Mouse (Mus musculus) retina, embryonic 14.5 days (tissue): Measurements from ENCODE around the gene Gm21149.
A peak's percentile ranks its signal among the peaks of the same experiment; 100 is the strongest.
"Not testable (repeated sequence)": the region's sequence is repeated elsewhere in the genome, so short reads cannot be mapped to it uniquely, and the experiment has no call there.

Source experiments
- DNase-seq: peaks from one replicate; pipeline ENCODE4 v3.0.0-alpha.2; 2015; ENCODE audit warnings: low spot score

Gm21149 gene

GRCm38 (mm10) chr5:15476423-15476822 lies at the start of gene Gm21149:
Gene Gm21149 (minus strand): TSS chr5:15476523.
- DNase-seq = not testable (repeated sequence)

- not testable (repeated sequence) for DNase-seq
These were observed 46.1 kb upstream of the Gm21149 start for GRCm38 (mm10) chr5:15522470-15522869.

- not testable (repeated sequence) for DNase-seq
These were observed 45.7 kb upstream of the Gm21149 start for GRCm38 (mm10) chr5:15522028-15522427.

GRCm38 (mm10) chr5:15520418-15520817 lies 44.1 kb upstream of the Gm21149 start:
- peak; percentile 47 for DNase-seq

- not testable (repeated sequence) for DNase-seq
These were observed 40.8 kb upstream of the Gm21149 start for GRCm38 (mm10) chr5:15517150-15517549.

- DNase-seq = not testable (repeated sequence)
These were observed 35.9 kb upstream of the Gm21149 start for GRCm38 (mm10) chr5:15512236-15512635.

GRCm38 (mm10) chr5:15509911-15510310 lies 33.6 kb upstream of the Gm21149 start:
- not testable (repeated sequence) for DNase-seq

- DNase-seq = peak; percentile 35
These were observed 32.4 kb upstream of the Gm21149 start for GRCm38 (mm10) chr5:15508460-15509451.

- DNase-seq = not testable (repeated sequence)
These were observed 31.6 kb upstream of the Gm21149 start for GRCm38 (mm10) chr5:15507757-15508459.

GRCm38 (mm10) chr5:15507309-15507619 lies 30.9 kb upstream of the Gm21149 start:
- no peak for DNase-seq

GRCm38 (mm10) chr5:15506575-15507308 lies 30.4 kb upstream of the Gm21149 start:
- DNase-seq = peak; percentile 71

GRCm38 (mm10) chr5:15498774-15499400 lies 22.6 kb upstream of the Gm21149 start:
- not testable (repeated sequence) for DNase-seq

GRCm38 (mm10) chr5:15498350-15498749 lies 22.0 kb upstream of the Gm21149 start:
- DNase-seq = not testable (repeated sequence)

GRCm38 (mm10) chr5:15490934-15491333 lies 14.6 kb upstream of the Gm21149 start:
- DNase-seq = not testable (repeated sequence)

- no peak for DNase-seq
These were observed 12.4 kb upstream of the Gm21149 start for GRCm38 (mm10) chr5:15488743-15489142.

- DNase-seq = not testable (repeated sequence)
These were observed 8.3 kb upstream of the Gm21149 start for GRCm38 (mm10) chr5:15484616-15485015.

- not testable (repeated sequence) for DNase-seq
These were observed 7.3 kb upstream of the Gm21149 start for GRCm38 (mm10) chr5:15483576-15483975.

- not testable (repeated sequence) for DNase-seq
These were observed 6.5 kb upstream of the Gm21149 start for GRCm38 (mm10) chr5:15482815-15483214.

GRCm38 (mm10) chr5:15470141-15470540 lies 6.2 kb downstream of the Gm21149 start:
- not testable (repeated sequence) for DNase-seq

GRCm38 (mm10) chr5:15467768-15468167 lies 8.6 kb downstream of the Gm21149 start:
- not testable (repeated sequence) for DNase-seq

GRCm38 (mm10) chr5:15466218-15466617 lies 10.1 kb downstream of the Gm21149 start:
- not testable (repeated sequence) for DNase-seq
